Mouse (Mus musculus) neural tube, embryonic 11.5 days (tissue): Measurements from ENCODE around the gene Lgsn. TPM values are rescaled to one million over a fixed set of nuclear protein-coding genes. Genes with fewer than 3 reads are reported as not detected.

Experiments used
- ATAC-seq: fragments of 200-750 bp; cut with Nextera tagmentation; 2 replicates; pipeline ENCODE4 v1.8.0; 2017; ENCODE audit warnings: moderate number of reproducible peaks, mild to moderate bottlenecking, moderate TSS enrichment, moderate library complexity; ENCODE audit not compliant: insufficient read depth, low FRiP score, low TSS enrichment
- DNase-seq: peaks from one replicate; pipeline ENCODE4 v3.0.0-alpha.2; 2015; ENCODE audit warnings: low spot score
- H3K27ac ChIP-seq: fragments of 300-500 bp; sonication (generic); 2 replicates; pipeline ENCODE4 v1.5.1; 2014; ENCODE audit warnings: low read depth, mild to moderate bottlenecking, low read length
- H3K27me3 ChIP-seq: fragments of 300-500 bp; sonication (generic); 2 replicates; pipeline ENCODE4 v1.6.1; 2014; ENCODE audit warnings: mild to moderate bottlenecking, low read length, mixed read lengths; ENCODE audit not compliant: control insufficient read depth, insufficient read depth
- H3K36me3 ChIP-seq: fragments of 300-500 bp; sonication (generic); 2 replicates; pipeline ENCODE4 v1.6.1; 2014; ENCODE audit warnings: mild to moderate bottlenecking, low read length, moderate library complexity, mixed read lengths; ENCODE audit not compliant: control insufficient read depth, insufficient read depth
- H3K4me1 ChIP-seq: fragments of 300-500 bp; sonication (generic); 2 replicates; pipeline ENCODE4 v1.6.1; 2014; ENCODE audit warnings: low read length, mixed read lengths; ENCODE audit not compliant: control insufficient read depth, insufficient read depth
- H3K4me2 ChIP-seq: fragments of 300-500 bp; sonication (generic); 2 replicates; pipeline ENCODE4 v1.6.1; 2014; ENCODE audit warnings: low read depth, mild to moderate bottlenecking, moderate library complexity
- H3K4me3 ChIP-seq: fragments of 300-500 bp; sonication (generic); 2 replicates; pipeline ENCODE4 v1.5.1; 2014; ENCODE audit warnings: low read depth, low read length
- H3K9ac ChIP-seq: fragments of 300-500 bp; sonication (generic); 2 replicates; pipeline ENCODE4 v1.6.1; 2014; ENCODE audit warnings: mild to moderate bottlenecking, low read length
- H3K9me3 ChIP-seq: fragments of 300-500 bp; sonication (generic); 2 replicates; pipeline ENCODE4 v1.6.1; 2016; ENCODE audit warnings: low read length; ENCODE audit not compliant: control insufficient read depth
- WGBS: fragments of 180-500 bp; shearing (Covaris S2); extraction: QIAGEN DNeasy Blood & Tissue Kit; methylation state at CpG from one replicate; pipeline ENCODE4 v1.1.7; 2014; 5-methylcytosine and 5-hydroxymethylcytosine counted together
- polyA plus RNA-seq: library from polyadenylated mRNA; unstranded; fragments of >200 nt; fragmentation: Nextera tagmentation; extraction: Ambion mirVana; gene quantifications from 2 replicates; pipeline ENCODE4 v1.2.1, GENCODE M21; 2014

Lgsn gene
- polyA plus RNA-seq, 1 experiment from 2014 or later: not detected

DNA sequence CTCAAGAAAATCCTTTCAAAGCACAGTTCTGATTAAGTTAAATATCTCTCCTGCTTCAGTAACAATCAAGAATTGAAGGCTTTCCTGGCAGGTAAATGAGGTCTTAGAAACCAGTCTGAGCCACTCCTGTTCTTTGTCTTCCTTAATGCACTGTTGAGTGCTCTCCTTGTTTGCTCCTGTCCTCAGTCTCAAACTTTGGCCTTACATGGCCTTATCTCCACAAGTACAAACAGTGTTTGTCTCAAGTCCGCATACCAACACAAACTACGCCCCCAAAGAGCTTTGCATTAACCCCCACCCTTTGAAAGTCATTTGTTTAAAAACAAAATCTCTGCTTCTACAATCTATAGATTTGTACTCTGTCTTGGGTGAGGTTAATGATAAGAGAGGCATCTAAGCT lies 20.0 kb upstream of the Lgsn start:
- H3K4me3 ChIP-seq: no peak overlapping the region
- no peaks in the 10 kb centered on the region for H3K9me3 ChIP-seq
- H3K36me3 ChIP-seq: no peaks in the 10 kb centered on the region
- no peaks in the 10 kb centered on the region for H3K27me3 ChIP-seq
- no peak for DNase-seq
- no peak for ATAC-seq
- no peak overlapping the region for H3K4me2 ChIP-seq
- no peaks in the 10 kb centered on the region for H3K4me1 ChIP-seq
- no peak overlapping the region for H3K9ac ChIP-seq
- 86% methylated on average over 2 of the region's 2 CpGs for WGBS
- H3K27ac ChIP-seq: no peak overlapping the region

- WGBS: 86% methylated on average over 2 of the region's 2 CpGs
- no peaks in the 10 kb centered on the region for H3K4me1 ChIP-seq
- H3K9ac ChIP-seq: no peak overlapping the region
- H3K36me3 ChIP-seq: no peaks in the 10 kb centered on the region
- no peak for ATAC-seq
- no peak overlapping the region for H3K4me2 ChIP-seq
- no peak overlapping the region for H3K27ac ChIP-seq
- H3K27me3 ChIP-seq: no peaks in the 10 kb centered on the region
- DNase-seq: no peak
- H3K9me3 ChIP-seq: no peaks in the 10 kb centered on the region
- H3K4me3 ChIP-seq: no peak overlapping the region
These were observed 19.3 kb upstream of the Lgsn start for GRCm38 (mm10) chr1:31156884-31157283.

DNA sequence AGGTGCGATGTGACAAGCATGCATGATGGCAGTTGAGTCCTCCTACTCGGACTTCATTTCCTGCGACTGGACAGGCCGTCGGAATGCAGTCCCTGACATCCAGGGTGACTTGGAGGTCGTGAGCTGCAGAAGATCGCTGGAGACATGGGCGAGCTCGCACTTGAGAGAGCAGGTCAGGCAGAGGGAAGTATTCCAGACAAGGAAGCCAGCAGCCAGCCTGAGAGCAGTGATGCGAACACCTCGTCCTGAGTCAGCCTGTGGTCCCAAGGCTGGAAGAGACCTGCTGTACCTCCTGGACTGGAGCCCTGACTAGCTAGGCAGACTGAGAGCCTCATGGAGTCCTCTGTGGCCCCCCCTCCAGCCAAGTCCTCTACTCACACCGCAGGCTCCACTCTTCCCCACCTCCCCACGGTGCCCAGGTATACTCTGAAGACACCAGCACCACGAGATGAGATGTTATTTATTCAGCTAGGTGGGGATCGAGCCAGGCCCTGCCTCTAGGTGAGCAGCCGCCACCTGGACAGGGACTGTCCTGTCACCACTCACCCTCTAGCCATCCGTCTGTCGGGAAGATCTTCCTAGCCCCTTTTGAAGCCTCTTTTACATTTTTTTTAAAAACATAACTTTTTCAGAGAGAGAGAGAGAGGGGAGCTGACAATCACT lies 11.5 kb upstream of the Lgsn start:
- H3K4me2 ChIP-seq: no peak overlapping the region
- no peak for DNase-seq
- no peaks in the 10 kb centered on the region for H3K36me3 ChIP-seq
- no peak for ATAC-seq
- no peak overlapping the region for H3K4me3 ChIP-seq
- 87% methylated on average over 18 of the region's 18 CpGs for WGBS
- no peaks in the 10 kb centered on the region for H3K9me3 ChIP-seq
- no peak overlapping the region for H3K9ac ChIP-seq
- H3K27ac ChIP-seq: no peak overlapping the region
- H3K27me3 ChIP-seq: no peaks in the 10 kb centered on the region
- H3K4me1 ChIP-seq: no peaks in the 10 kb centered on the region

GRCm38 (mm10) chr1:31165326-31166121 lies 10.7 kb upstream of the Lgsn start:
- Histone ChIP-seq H3K4me1 (no peaks in the 10 kb centered on the region), H3K9ac (no peak overlapping the region), H3K36me3 (no peaks in the 10 kb centered on the region), H3K4me2 (no peak overlapping the region), H3K9me3 (no peaks in the 10 kb centered on the region), H3K27ac (no peak overlapping the region), H3K4me3 (no peak overlapping the region), H3K27me3 (no peaks in the 10 kb centered on the region)
- WGBS: 88% methylated on average over 7 of the region's 7 CpGs
- DNase-seq: no peak
- no peak for ATAC-seq

GRCm38 (mm10) chr1:31175401-31175800 lies 800 bp upstream of the Lgsn start:
- H3K4me3 ChIP-seq: no peak overlapping the region
- H3K27ac ChIP-seq: no peak overlapping the region
- H3K9me3 ChIP-seq: no peaks in the 10 kb centered on the region
- DNase-seq: no peak
- H3K4me2 ChIP-seq: no peak overlapping the region
- H3K27me3 ChIP-seq: no peaks in the 10 kb centered on the region
- no peaks in the 10 kb centered on the region for H3K4me1 ChIP-seq
- H3K9ac ChIP-seq: no peak overlapping the region
- no peaks in the 10 kb centered on the region for H3K36me3 ChIP-seq
- 77% methylated on average over 3 of the region's 3 CpGs for WGBS
- ATAC-seq: no peak

DNA sequence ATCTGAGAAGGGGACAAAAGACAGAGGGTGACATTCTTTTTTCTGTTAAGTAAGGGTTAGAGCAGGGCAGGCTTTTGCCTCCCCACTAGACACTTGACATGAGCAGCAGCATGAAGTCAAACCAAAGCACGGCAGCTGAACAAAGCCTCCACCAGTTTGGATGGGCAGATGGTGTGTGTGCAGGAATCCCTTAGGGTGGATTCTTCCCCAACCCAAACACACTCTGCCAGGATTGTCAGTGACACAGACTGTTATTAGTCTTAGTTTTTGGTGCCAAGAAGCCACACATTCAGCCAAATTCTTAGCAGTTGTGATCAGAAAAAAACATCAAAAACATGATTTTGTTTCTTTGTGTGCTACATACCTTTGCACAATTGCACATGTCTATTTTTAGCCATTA lies 2.1 kb downstream of the Lgsn start:
- H3K9ac ChIP-seq: no peak overlapping the region
- H3K27ac ChIP-seq: no peak overlapping the region
- no peak overlapping the region for H3K4me3 ChIP-seq
- H3K36me3 ChIP-seq: no peaks in the 10 kb centered on the region
- no peak for ATAC-seq
- DNase-seq: no peak
- H3K9me3 ChIP-seq: no peaks in the 10 kb centered on the region
- no peaks in the 10 kb centered on the region for H3K4me1 ChIP-seq
- 69% methylated on average over 1 of the region's 1 CpGs for WGBS
- no peak overlapping the region for H3K4me2 ChIP-seq
- no peaks in the 10 kb centered on the region for H3K27me3 ChIP-seq

- ATAC-seq (no peak), DNase-seq (no peak)
- no peaks in the 10 kb centered on the region for H3K36me3 ChIP-seq
- 87% methylated on average over 10 of the region's 10 CpGs for WGBS
- no peak overlapping the region for H3K4me2 ChIP-seq
- H3K27me3 ChIP-seq: no peaks in the 10 kb centered on the region
- H3K4me3 ChIP-seq: no peak overlapping the region
- no peaks in the 10 kb centered on the region for H3K9me3 ChIP-seq
- H3K9ac ChIP-seq: no peak overlapping the region
- H3K4me1 ChIP-seq: no peaks in the 10 kb centered on the region
- no peak overlapping the region for H3K27ac ChIP-seq
These were observed 14.2 kb downstream of the Lgsn start for GRCm38 (mm10) chr1:31190237-31190866.

GRCm38 (mm10) chr1:31195633-31196032 lies 19.4 kb downstream of the Lgsn start:
- H3K9ac ChIP-seq: no peak overlapping the region
- WGBS: 85% methylated on average over 1 of the region's 1 CpGs

More at GRCm38 (mm10) chr1:31195633-31196032, 19.4 kb downstream of the Lgsn start:
- no peak overlapping the region for H3K4me3 ChIP-seq
- DNase-seq (no peak), ATAC-seq (no peak)
- no peaks in the 10 kb centered on the region for H3K9me3 ChIP-seq
- H3K36me3 ChIP-seq: no peaks in the 10 kb centered on the region
- no peaks in the 10 kb centered on the region for H3K4me1 ChIP-seq
- H3K27ac ChIP-seq: no peak overlapping the region
- no peak overlapping the region for H3K4me2 ChIP-seq
- H3K27me3 ChIP-seq: no peaks in the 10 kb centered on the region
